Mouse (Mus musculus): ENCODE data around the gene Lum. TPM values are rescaled to one million over a fixed set of nuclear protein-coding genes. Genes with fewer than 3 reads are reported as not detected.

Lum gene
- total and polyA plus RNA-seq, 2 experiments from 2014 or later, result 71.6 to 87.0 TPM

GRCm38 (mm10) chr10:97606579-97606978 is 41.7 kb downstream of the Lum start, which contains the start of gene Kera:
Kera (plus strand) TSS chr10:97606879.
- Histone ChIP-seq H3K4me1 (ENCODE audit: control insufficient read depth, insufficient read depth) (no peaks in the 10 kb centered on the region), H3K36me3 (replicated peaks; ENCODE audit: control insufficient read depth, insufficient read depth, low read length) (no peaks in the 10 kb centered on the region), H3K4me3 (ENCODE audit: low read depth, low read length) (no peak within 1 kb of the TSS), H3K9ac (replicated peaks; ENCODE audit: low read depth, low read length) (no peak within 1 kb of the TSS), H3K4me2 (ENCODE audit: low read depth, low read length) (no peak within 1 kb of the TSS), H3K27me3 (ENCODE audit: control insufficient read depth, insufficient read depth, low read length) (no peaks in the 10 kb centered on the region), H3K27ac (ENCODE audit: low read depth) (no peak within 1 kb of the TSS), H3K9me3 (replicated peaks; ENCODE audit: control insufficient read depth, low read length) (no peaks in the 10 kb centered on the region)
- WGBS, result 59% methylated on average over 2 of the region's 2 CpGs
- ATAC-seq (ENCODE audit: insufficient read depth, low read depth), result no peak
- no peak for TF ChIP-seq EP300 (IDR thresholded peaks at IDR 0.05; ENCODE audit: low read depth)
- TF ChIP-seq CTCF (IDR thresholded peaks at IDR 0.05; ENCODE audit: low read depth), result no peak
- no peak for DNase-seq (ENCODE audit: low spot score)

Other genes starting within 250 kb of the Lum start
- 250 and 328 TPM in 2 replicates for gene Dcn, start 85.5 kb upstream of the Lum start, total RNA-seq (2014; rRNA removed; ENCODE audit: low replicate concordance)
- 292 and 338 TPM in 2 replicates for gene Dcn, start 85.5 kb upstream of the Lum start, polyA plus RNA-seq (2015; fragmentation: Nextera tagmentation; extraction: Ambion mirVana)
- gene Kera, start 41.8 kb downstream of the Lum start, total RNA-seq (2014; rRNA removed; ENCODE audit: low replicate concordance), result not detected in 2 replicates
- gene Kera, start 41.8 kb downstream of the Lum start, polyA plus RNA-seq (2015; fragmentation: Nextera tagmentation; extraction: Ambion mirVana), result 0.04 and 0.05 TPM in 2 replicates
- 0.12 and 1.8 TPM in 2 replicates for gene Epyc, start 78.9 kb downstream of the Lum start, total RNA-seq (2014; rRNA removed; ENCODE audit: low replicate concordance)
- gene Epyc, start 78.9 kb downstream of the Lum start, polyA plus RNA-seq (2015; fragmentation: Nextera tagmentation; extraction: Ambion mirVana), result 0.30 and 0.85 TPM in 2 replicates
- not detected in 2 replicates for gene Ccer1, start 127.9 kb downstream of the Lum start, total RNA-seq (2014; rRNA removed; ENCODE audit: low replicate concordance)
- gene Ccer1, start 127.9 kb downstream of the Lum start, polyA plus RNA-seq (2015; fragmentation: Nextera tagmentation; extraction: Ambion mirVana), result not detected in 2 replicates
- not detected in 2 replicates for gene C030005K15Rik, start 161.6 kb downstream of the Lum start, total RNA-seq (2014; rRNA removed; ENCODE audit: low replicate concordance)
- gene C030005K15Rik, start 161.6 kb downstream of the Lum start, polyA plus RNA-seq (2015; fragmentation: Nextera tagmentation; extraction: Ambion mirVana), result not detected in 2 replicates